In genomic region chr4:139899960-139900359, GRCm38 (mm10) we compare ENCODE assay signal across 25 mouse cellular contexts.
"Had no signal": no experiment of that assay in that cellular context is flagged by ENCODE, and none has a peak within 500 bp of the region (broad histone marks: within the 10 kb centered on the region; RNA-seq: fewer than 3 reads in every experiment).

No protein-coding gene starts in this region.

- ATAC-seq: hindbrain, postnatal 0 days; intestine, embryonic 16.5 days; liver, embryonic 12.5 days had no signal

- H3K9me3 ChIP-seq: heart, embryonic 10.5 days; heart, embryonic 15.5 days; hindbrain, embryonic 13.5 days; hindbrain, embryonic 15.5 days; kidney, embryonic 15.5 days; limb, embryonic 15.5 days had no signal

- H3K4me1 ChIP-seq: heart, embryonic 10.5 days; heart, embryonic 13.5 days; heart, embryonic 15.5 days; kidney, embryonic 15.5 days; limb, embryonic 13.5 days; limb, embryonic 15.5 days; liver, embryonic 12.5 days had no signal

- H3K27ac ChIP-seq: gastrocnemius, adult 2 months; heart, embryonic 10.5 days; heart, embryonic 13.5 days; heart, embryonic 15.5 days; hindbrain, embryonic 13.5 days; hindbrain, embryonic 15.5 days; hindbrain, postnatal 0 days; kidney, embryonic 15.5 days; kidney, postnatal 0 days; limb, embryonic 13.5 days; limb, embryonic 15.5 days; liver, embryonic 12.5 days had no signal

- H3K9ac ChIP-seq: heart, embryonic 13.5 days; heart, embryonic 15.5 days; hindbrain, embryonic 13.5 days; hindbrain, embryonic 15.5 days; kidney, embryonic 15.5 days; limb, embryonic 13.5 days; limb, embryonic 15.5 days; liver, embryonic 12.5 days had no signal

- H3K4me3 ChIP-seq: gastrocnemius, adult 2 months; heart, embryonic 10.5 days; heart, embryonic 13.5 days; heart, embryonic 15.5 days; hindbrain, embryonic 13.5 days; hindbrain, embryonic 15.5 days; kidney, embryonic 15.5 days; limb, embryonic 13.5 days; limb, embryonic 15.5 days; liver, embryonic 12.5 days had no signal

- DNase-seq: gastrocnemius, adult 2 months; gastrocnemius, postnatal 10 days; gastrocnemius, postnatal 25 days; heart, adult 18-20 months; heart, postnatal 14 days; heart, postnatal 36 days; kidney, adult 11 months; kidney, adult 2 months; kidney, adult 9 months; kidney, postnatal 14 days; kidney, postnatal 36 days; layer of hippocampus, adult 9-11 months; layer of hippocampus, postnatal 36 days had no signal

- H3K27me3 ChIP-seq: heart, embryonic 15.5 days; hindbrain, embryonic 13.5 days; hindbrain, embryonic 15.5 days; kidney, embryonic 15.5 days; limb, embryonic 13.5 days; limb, embryonic 15.5 days; liver, embryonic 12.5 days had no signal

- H3K4me2 ChIP-seq: heart, embryonic 13.5 days; heart, embryonic 15.5 days; hindbrain, embryonic 13.5 days; hindbrain, embryonic 15.5 days; kidney, embryonic 15.5 days; limb, embryonic 13.5 days; limb, embryonic 15.5 days; liver, embryonic 12.5 days had no signal

- H3K36me3 ChIP-seq: heart, embryonic 10.5 days; heart, embryonic 13.5 days; heart, embryonic 15.5 days; hindbrain, embryonic 13.5 days; hindbrain, embryonic 15.5 days; kidney, embryonic 15.5 days; limb, embryonic 13.5 days; limb, embryonic 15.5 days; liver, embryonic 12.5 days had no signal
